Mouse (Mus musculus): ENCODE results near the gene Zfp580.
A peak's percentile ranks its signal among the peaks of the same experiment; 100 is the strongest.
"Not testable (repeated sequence)": the region's sequence is repeated elsewhere in the genome, so short reads cannot be mapped to it uniquely, and the experiment has no call there.

Gene Zfp580

DNA sequence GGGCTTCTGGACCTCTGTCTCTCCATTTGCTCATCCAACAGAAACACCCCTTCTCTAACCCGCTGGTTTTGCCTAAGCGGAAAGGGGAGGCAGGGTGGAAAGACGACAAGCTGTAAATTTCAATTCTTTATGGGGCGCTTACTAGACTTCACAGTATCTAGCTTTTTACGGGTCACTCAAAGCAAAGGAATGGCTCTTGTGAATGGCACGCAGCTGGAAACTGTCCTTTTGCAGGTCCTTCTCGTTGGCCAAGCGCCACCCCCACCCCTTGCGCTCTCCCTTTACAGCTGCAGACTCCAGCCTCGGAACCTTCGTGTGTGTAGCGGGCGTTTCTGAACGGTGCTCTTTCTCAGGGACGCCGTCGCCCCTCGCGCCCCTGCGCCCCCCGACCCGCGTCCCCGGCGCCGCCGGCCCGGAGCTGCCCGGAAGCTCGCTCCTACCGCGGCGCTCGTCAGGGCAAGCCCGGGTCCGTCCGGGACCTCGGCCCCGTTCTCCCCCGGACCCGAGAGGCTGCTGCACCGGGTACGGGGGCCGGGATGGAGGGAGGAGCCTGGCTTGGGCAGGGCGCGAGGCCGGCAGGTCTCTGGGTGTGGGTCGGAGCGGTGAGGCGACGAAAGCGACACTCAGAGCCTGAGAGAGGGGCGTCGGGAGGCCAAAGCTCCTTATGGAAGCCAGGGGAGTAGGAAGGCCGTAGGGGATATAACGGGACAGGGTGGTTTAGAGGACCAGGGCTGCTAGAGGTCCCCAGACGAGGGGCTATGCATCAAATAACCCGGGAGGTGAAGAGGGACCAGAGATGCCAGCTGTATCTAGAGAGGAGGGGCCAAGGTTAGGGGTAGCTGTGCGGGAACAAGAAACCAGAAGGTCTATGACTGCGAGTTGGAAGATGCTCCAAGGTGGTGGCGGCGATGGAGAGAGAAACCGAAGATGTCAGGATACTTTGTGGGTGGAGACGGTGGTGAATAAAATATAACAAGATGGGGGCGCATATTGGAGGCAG lies at the start of gene Zfp580:
Gene Zfp580 (plus strand): TSS at position 346 of the 1,000 bp plus-strand sequence.
- DNase-seq (ENCODE audit: low read depth, low spot score) = no peak

DNA sequence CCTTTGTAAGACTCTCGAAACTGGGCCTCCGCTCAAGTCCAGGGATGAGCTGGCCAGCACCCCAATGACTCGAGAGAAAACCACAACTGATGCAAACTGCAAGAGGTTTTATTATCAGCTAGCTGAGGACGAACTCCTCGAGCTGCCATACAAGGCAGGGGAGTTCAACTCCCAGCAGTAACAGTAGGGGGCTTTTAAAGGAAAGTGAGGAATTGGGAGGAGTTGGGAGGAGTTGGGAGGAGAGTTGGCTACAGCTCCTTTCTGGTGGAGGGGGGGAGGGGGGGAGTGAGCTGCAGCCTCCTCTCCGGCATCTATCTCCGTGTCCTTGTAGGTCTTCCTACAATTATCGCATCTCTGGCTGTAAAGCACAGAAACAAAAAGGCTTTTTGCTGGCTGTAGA lies 48.5 kb upstream of the Zfp580 start:
- DNase-seq (ENCODE audit: low read depth, low spot score) = not testable (repeated sequence)

DNA sequence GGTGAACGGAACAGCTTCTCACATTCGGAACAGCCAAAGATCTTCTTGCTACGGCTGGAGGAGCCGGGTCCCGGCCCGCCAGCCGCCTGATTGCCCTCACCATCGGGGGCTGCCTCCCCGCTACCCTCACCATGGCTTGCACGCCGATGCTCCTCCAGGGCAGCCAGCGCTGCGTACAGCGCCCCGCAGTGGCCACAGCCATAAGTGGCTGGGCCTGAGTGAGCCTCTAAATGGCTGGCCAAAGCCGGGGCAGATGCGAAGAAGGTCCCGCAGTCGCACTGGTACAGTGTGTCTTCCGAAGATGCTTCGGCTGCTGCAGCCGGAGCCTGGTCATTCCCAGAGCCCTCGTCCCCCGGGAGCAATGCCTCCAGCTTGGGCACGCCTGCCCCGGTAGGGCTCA lies 43.1 kb upstream of the Zfp580 start:
- DNase-seq (ENCODE audit: low read depth, low spot score) = no peak

DNA sequence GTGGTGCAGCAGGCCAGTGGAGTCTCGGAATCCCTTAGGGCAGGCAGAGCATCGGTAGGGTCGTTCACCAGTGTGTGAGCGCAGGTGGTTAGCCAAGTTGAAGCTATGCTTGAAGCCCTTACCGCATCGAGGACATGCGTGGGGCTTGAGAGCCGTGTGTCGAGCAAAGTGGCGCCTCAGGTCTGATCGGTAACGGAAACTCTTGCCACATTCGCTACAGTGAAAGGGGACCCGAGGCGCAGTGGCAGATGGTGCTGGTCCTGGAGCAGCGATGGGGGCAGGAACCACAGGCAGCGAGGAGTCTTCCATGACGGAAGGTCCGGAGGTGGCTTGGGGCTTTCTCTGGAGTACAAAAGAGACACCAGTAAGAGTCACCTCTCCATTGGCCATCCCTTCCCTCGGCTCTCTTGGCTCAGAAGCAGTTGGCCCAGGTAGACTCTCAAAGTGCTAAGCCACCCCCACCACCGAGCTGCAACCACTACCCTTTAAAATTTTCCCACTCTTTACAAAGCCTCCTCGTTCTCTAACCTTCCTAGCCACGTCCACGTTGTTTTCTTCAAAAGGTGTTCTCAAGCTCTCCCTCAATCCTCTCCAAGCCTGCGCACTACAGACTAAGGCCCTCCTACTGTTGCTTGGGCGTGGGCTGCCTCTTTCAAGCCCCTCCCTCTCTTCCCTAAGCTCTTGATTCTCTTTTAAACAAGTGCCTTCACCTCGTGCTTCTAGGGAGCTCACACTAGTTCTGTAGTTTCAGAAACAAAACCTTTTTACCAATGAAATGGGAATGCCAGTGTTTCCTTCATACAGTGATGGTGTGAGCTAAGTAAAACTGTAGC lies 38.4 kb upstream of the Zfp580 start:
- DNase-seq (ENCODE audit: low read depth, low spot score) = no peak

DNA sequence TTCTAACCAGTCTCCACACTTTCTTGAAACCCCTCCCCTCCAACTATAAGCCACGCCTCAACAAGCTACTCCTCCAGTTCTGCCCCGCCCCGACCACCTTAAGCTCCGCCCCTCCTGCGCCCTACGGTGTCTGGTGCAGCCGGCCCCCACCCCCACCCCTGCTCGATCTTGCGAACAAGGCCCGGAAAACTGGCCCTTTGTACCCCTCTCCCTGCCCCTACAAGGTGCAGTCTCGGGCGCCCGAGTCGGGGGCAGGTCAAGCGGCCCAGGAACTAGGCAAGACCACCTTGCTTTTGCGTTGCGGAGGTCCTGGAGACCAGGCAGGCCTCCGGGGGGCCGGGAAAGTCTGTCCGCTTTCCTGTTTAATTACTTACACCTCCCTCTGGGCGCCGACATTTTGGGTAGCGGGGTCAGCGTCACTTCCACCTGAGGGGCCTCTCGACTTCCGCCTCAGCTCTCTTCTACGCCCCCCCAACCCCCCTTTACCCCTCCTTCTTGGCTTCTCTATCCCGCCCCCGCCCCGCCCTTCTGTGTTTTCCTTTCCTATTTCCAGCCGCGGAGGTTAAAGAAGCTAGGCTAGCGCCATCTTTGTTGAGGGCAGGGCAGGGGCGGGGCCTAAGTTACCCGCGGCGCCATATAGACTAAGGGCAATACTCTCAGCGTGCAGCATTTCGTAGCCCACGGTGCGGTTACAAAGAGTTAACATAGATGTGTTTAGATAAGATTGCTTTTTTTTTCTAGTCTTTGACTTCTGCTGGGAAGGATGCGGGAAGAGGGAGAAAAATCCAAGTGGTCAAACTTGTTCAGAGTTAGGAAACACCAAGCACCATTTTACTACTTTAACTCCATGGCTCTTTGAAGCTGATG lies 36.9 kb upstream of the Zfp580 start, which contains the start of the genes Zfp524 and Fiz1:
Gene Zfp524 (plus strand): TSS at position 165 of the 867 bp plus-strand sequence.
Gene Fiz1 (minus strand): TSS at position 447 of the 867 bp plus-strand sequence.
- DNase-seq (ENCODE audit: low read depth, low spot score) = peak; percentile 98

DNA sequence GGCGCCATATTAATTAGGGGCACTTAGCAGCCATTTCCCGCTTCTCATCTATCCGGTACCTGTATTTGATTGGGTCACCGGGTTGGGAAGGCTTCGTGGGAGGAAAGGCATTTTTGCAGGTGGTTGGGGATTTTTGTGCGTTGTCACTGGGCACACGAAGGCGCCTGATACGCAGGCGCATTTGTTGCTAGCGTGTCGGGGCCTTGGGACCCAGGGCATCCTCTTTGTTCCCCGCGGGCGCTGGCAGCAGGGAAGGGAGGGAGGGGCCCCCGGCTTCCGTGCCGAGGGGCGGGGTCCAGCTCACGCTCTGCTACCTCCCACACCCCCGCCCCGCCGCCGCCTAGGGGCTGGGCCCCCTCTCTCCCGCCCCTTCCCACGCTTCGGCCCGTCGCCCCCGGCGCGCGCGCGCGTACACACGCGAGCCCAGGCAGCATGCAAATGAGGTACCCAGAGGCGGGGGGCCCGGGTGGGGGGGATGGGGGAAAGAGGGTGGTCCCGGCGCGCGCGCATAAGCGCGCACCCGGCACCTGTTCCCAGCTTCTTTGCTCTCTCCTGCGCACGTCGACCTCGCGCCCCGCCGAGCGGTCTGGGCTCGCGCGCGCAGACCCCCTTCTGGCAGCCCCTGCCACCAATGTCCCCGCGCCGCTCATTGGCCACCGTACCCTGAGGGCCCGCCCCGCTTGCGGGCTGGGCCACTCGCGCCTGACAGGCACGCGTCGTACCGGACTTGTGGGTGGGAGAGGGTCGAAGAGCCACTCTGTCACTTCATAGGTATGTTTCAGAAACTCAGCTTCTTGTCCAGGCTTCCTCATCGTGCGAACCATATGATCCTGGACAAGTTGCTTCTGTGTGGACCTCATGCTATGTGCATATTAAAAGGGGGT lies 36.0 kb upstream of the Zfp580 start, which contains the start of gene Gm44973:
Gene Gm44973 (plus strand): TSS at position 379 of the 884 bp plus-strand sequence.
- peak; percentile 95 for DNase-seq (ENCODE audit: low read depth, low spot score)

DNA sequence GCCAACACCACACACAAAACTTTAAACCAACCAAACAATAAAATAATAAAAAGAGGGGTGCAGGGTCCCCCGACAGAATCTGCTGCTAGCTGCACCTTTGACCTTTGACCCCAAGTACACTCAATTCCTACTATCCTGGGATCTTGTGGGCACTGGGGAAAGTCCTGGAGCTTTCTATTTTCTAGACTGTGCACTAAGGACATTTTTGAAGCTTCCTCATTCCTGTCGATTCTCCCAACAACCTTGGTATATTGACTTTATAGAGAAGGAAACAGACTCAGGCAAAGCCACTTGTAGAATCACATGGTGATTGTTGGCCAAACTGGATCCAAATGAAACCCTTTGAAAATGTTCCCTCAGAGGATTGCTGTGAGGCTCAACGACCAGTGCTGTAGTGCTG lies 35.3 kb upstream of the Zfp580 start:
- no peak for DNase-seq (ENCODE audit: low read depth, low spot score)

DNA sequence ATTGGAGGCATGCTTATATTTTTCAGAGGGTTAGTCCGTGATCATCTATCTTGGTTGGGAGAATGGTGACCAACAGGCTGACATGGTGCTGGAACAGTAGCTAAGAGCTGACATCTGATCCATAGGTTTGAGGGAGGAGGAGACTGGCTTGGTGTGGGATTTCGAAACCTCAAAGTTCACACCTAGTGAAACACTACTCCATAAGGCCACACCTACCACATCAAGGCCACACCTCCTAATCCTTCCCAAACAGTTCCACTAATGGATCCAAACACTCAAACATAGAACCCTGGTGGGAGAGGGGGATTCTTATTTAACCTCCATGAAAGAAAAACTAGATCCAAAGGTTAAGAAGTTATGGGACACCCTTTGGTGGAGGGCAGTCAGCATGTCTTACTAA lies 34.4 kb upstream of the Zfp580 start:
- no peak for DNase-seq (ENCODE audit: low read depth, low spot score)

DNA sequence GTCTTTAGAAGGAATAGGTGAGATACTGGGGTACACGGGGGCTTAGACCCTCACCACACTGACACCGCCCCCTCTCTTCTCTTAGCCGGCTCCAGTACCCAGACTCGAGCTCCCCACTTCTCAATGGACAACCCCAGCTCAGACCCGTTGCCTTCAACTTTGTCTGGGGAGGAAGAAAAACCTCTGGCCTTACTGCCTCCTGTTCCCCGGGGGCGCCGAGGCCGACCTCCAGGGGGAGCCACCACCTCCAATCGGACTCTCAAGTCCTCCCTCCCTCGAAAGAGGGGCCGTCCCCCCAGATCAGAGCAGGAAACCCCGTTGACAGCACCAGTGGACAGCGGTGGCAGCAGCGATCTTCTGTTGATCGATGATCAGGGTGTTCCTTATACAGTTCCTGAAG lies 34.0 kb upstream of the Zfp580 start:
- DNase-seq (ENCODE audit: low read depth, low spot score) = no peak

DNA sequence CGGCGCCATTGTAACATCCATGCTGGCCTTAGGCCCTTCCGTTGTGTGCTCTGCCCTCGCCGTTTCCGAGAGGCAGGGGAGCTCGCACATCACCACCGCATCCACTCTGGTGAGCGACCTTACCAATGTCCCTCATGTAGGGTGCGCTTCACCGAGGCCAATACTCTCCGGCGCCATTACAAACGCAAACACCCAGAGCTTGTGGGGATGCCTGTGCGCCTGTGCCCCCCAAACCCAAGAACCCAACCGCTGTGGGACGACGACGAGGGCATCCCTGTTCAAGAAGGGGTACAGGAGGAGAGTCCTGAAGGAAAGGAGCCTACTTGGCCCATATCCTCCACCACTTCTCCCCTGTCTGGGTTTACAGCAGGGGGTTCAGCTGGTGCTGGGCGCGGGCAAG lies 33.4 kb upstream of the Zfp580 start:
- no peak for DNase-seq (ENCODE audit: low read depth, low spot score)

DNA sequence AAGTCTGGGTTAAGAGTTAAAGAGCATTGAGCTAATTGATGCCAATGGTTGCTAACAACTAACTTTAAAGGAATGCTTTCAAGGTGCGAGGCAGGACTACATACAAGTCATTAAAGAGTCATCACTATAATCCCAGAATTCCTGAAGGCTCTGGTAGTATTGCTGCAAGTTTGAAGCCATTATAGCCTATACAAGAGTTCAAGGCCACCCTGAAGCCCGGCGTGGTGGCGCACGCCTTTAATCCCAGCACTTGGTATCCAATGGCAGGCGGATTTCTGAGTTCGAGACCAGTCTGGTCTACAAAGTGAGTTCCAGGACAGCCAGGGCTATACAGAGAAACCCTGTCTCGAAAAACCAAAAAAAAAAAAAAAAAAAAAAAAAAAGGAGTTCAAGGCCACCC lies 31.8 kb upstream of the Zfp580 start:
- not testable (repeated sequence) for DNase-seq (ENCODE audit: low read depth, low spot score)

DNA sequence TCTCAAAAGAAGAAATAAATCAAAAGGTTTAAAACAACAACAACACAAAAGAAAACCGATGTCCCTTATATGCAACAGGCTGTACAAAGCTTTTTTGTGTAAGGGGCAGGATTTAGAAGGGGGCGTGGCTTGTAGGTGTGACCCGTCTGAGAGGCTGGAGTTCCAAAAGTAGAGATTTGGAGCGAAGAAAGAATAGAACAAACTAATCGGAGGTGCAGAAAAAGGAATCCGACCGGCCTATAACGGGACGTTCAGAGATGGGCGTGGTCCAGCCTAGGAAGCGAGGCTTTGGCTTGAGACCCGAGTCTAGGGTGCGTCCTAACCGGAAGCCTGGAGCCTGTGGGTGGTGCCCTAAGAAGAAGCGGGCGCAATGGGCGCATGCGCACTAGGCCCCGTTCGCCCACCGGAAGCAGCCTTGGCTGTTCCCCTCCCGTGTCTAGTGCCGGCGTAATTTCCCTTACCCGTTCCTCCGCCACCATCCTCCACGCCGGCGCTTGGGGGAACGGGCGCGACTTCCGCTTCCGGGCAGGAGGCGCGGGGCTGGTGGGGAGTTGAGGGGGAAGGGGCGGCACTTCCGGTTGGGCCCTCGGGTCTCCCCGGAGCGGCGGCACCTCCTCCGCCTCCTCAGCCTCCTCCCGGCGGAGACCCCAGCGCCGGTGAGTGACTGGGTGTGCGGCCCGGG lies 31.2 kb upstream of the Zfp580 start, which contains the start of the genes Zfp865 and Ccdc106:
Gene Zfp865 (plus strand): TSS at position 377 of the 682 bp plus-strand sequence.
Gene Ccdc106 (plus strand): TSS at position 554 of the 682 bp plus-strand sequence.
- DNase-seq (ENCODE audit: low read depth, low spot score) = peak; percentile 97

DNA sequence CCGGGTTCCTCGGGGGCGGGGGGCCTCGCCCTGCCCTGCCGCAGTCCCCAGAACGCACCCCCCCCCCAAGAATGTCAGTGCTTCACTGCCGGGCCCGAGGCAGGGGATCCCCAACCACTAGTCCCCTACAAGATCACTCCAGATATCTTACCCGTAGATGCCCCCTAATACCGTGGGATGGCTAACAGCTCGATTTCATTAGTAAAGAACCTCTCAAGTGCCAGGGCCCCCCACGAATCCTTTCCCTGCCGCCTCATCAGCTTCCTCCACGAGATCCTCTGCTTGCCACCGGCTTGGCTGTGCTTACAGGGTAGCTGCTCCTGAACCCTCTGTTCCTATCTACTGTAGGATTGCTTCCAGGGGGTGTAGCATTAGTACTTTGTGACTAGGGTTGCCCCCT lies 30.7 kb upstream of the Zfp580 start:
- DNase-seq (ENCODE audit: low read depth, low spot score) = no peak

DNA sequence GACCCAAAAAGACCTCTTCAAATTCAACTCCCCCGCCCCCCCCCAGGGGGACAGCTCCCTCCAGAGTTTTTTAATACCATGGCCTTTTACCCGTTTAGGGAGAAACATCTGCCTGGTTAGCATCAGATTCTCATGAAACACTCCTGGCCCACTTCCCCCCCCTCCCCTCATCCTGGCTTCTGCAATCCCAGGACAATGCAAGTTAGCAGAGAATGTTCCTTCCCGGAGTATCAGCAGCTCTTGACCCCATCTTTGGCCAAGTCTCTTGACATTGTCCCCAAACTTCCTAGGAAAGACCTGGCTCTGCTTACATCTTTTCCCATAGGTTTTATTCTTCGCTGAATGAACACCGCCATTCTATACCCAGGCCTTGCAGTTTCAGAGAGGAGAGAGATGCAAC lies 30.1 kb upstream of the Zfp580 start:
- DNase-seq (ENCODE audit: low read depth, low spot score) = no peak

DNA sequence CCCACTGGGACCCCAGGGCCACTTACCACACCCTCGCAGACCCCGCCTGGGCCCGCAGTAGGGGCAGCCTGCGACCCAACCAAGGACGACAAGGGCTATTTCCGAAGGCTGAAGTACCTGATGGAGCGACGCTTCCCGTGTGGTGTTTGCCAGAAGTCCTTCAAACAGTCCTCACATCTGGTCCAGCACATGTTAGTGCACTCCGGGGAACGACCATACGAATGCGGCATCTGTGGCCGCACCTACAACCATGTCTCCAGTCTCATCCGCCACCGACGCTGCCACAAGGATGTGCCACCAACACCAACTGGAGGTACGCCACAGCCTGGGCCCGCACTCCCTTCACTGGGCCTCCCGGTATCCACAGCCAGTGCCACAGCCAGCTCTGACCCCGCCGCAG lies 21.8 kb upstream of the Zfp580 start:
- DNase-seq (ENCODE audit: low read depth, low spot score) = no peak

DNA sequence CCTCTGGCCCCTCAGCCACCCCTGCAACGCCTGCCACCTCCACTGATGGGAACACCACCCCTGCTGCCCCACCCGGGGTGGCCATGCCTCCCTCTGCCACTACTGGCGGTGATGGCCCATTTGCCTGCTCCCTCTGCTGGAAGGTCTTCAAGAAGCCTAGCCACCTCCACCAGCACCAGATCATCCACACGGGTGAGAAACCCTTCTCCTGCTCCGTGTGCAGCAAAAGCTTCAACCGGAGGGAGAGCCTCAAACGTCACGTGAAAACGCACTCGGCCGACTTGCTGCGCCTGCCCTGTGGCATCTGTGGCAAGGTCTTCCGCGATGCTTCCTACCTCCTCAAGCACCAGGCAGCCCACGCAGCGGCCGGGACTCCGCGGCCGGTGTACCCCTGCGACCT lies 21.4 kb upstream of the Zfp580 start:
- DNase-seq (ENCODE audit: low read depth, low spot score) = no peak

DNA sequence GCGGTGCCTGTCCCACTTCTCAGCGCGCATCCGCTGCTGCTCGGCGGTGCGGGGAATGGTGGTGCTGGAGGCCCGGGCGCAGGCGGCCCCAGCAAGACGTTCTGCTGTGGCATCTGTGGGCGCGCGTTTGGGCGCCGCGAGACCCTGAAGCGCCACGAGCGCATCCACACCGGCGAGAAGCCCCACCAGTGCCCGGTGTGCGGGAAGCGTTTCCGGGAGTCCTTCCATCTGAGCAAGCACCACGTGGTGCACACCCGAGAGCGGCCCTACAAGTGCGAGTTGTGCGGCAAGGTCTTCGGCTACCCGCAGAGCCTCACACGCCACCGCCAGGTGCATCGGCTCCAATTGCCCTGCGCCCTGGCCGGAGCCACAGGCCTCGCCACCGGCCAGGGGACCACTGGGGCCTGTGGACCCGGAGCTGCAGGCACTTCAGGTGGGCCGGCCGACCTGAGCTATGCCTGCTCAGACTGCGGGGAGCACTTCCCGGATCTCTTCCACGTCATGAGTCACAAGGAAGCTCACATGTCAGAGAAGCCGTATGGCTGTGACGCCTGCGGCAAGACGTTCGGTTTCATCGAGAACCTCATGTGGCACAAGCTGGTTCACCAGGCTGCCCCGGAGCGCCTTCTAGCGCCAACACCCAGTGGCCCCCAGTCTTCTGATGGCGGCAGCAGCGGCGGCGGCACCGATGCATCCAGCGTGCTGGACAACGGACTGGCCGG lies 20.6 kb upstream of the Zfp580 start:
- no peak for DNase-seq (ENCODE audit: low read depth, low spot score)

DNA sequence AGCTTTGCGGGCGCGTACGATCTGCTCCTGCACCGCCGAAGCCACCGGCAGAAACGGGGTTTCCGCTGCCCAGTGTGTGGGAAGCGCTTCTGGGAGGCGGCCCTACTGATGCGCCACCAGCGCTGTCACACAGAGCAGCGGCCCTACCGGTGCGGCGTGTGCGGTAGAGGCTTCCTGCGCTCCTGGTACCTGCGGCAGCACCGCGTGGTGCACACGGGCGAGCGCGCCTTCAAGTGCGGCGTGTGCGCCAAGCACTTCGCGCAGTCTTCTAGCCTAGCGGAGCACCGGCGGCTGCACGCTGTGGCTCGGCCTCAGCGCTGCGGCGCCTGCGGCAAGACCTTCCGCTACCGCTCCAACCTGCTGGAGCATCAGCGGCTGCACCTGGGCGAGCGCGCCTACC lies 19.8 kb upstream of the Zfp580 start:
- no peak for DNase-seq (ENCODE audit: low read depth, low spot score)

DNA sequence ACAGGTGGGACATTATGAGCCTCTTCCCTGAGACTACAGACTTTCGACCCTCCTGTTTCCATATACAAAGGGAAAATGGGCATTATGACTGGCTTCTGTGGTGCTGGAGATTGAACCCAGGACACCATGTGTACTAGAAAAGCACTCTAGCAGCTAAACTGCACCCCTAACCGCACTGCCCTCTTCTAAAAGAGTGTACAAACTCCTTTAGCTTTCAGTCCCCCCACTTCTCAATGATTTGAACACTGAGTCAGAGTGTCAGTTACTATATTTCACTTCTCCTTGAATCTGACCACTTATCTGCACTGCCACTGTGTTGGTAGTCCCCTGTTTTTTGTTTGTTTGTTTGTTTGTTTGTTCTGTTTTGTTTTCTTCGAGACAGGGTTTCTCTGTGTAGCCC lies 17.5 kb upstream of the Zfp580 start, which contains the start of gene 4632433K11Rik:
Gene 4632433K11Rik (plus strand): TSS at position 301 of the 400 bp plus-strand sequence.
- no peak for DNase-seq (ENCODE audit: low read depth, low spot score)

Measured in brain, embryonic 18.5 days (tissue).